Mouse (Mus musculus): ENCODE results near the gene Rtn4r. TPM values are rescaled to one million over a fixed set of nuclear protein-coding genes. Genes with fewer than 3 reads are reported as not detected.
A peak's percentile ranks its signal among the peaks of the same experiment; 100 is the strongest.

The Rtn4r gene
- total and polyA plus RNA-seq, 3 experiments = 0.04 TPM; not detected in 2

DNA sequence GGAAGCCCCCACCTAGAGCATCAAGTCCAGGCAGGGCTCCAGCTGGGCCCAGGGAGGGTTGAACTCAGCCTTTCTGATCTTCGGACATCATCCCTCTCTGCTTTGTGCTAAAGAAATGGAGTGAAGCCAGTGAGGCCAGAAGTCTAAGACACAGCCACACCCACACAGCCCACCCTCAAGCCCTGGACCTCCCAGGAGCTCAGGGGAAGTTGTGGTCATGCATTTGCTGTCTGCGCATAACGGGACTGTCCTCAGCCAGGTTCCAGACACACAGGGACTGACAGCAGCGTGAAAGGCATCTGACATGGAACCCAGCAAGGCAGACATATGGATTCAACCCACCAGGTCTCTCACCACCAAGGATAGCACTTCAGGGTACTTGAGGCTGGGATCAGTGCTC lies 11.0 kb upstream of the Rtn4r start:
- H3K27me3 ChIP-seq (ENCODE audit: control insufficient read depth in 1 of 2, insufficient read depth in 2 of 2, low read length in 2 of 2) = peaks cover 0 to 3% of the 10 kb centered on the region in 2 experiments; a peak in 1 of 4 replicates

DNA sequence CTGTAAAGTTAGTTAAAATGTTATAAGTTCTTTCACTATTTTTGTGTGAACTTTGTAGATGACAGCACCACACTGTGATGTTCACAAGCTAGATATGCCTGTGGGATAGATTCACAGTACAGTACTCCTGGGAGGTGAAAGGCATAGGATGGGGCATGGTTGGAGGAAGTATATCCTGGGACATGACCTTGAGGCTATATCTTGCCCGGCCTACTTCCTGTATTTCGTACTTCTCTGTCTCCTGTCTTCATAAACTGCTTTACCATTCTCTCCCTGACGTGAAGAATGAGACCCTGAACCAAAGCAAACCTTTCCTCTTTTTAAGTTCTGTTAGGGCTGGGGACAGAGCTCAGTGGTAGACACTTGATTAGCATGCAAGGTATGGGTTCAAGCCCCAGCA lies 9.2 kb upstream of the Rtn4r start:
- no peaks in the 10 kb centered on the region for H3K79me2 ChIP-seq (ENCODE audit: control insufficient read depth, insufficient read depth, low read length, poor library complexity)
- 0 out of 4 replicates have a peak, but pooled peaks cover 0 to 6% of the 10 kb centered on the region in 2 experiments for H3K4me1 ChIP-seq (ENCODE audit: control insufficient read depth in 1 of 2, insufficient read depth in 2 of 2, low read length in 2 of 2)
- H3K9ac ChIP-seq (ENCODE audit: control insufficient read depth, low read depth, low read length, poor library complexity, severe bottlenecking) = no peak overlapping the region
- no peak overlapping the region for H3K27ac ChIP-seq (ENCODE audit: control insufficient read depth, low read depth, low read length)
- H3K36me3 ChIP-seq (ENCODE audit: control insufficient read depth in 1 of 2, insufficient read depth in 2 of 2, low read length in 2 of 2) = no peaks in the 10 kb centered on the region; a peak in 1 of 4 replicates
- no peaks in the 10 kb centered on the region for H3K9me3 ChIP-seq (replicated peaks; ENCODE audit: insufficient read depth, low read length)
- H3K27me3 ChIP-seq (ENCODE audit: control insufficient read depth in 1 of 2, insufficient read depth in 2 of 2, low read length in 2 of 2) = peaks cover 0 to 3% of the 10 kb centered on the region in 2 experiments; a peak in 1 of 4 replicates
- DNase-seq (ENCODE audit: low read depth, low spot score) = peak; percentile 36
- no peak overlapping the region for H3K4me3 ChIP-seq (ENCODE audit: control insufficient read depth in 1 of 2, insufficient read depth in 1 of 2, low read depth in 2 of 2, low read length in 2 of 2)
- TF ChIP-seq TBP (IDR thresholded peaks at IDR 0.05; ENCODE audit: low read depth, low read length) (0 out of 2 replicates have a peak, but pooled peaks have one; percentile 15), KAT2A (conservative IDR thresholded peaks at IDR 0.05; ENCODE audit: low read depth, low read length) (no peak), HCFC1 (IDR thresholded peaks at IDR 0.05; ENCODE audit: low read depth, low read length) (peak; percentile 42; the same call in 1 of the 2 replicates)

More for the DNA sequence above, 11.0 kb upstream of the Rtn4r start:
- DNase-seq (ENCODE audit: low read depth, low spot score) = no peak
- Histone ChIP-seq H3K36me3 (ENCODE audit: control insufficient read depth in 1 of 2, insufficient read depth in 2 of 2, low read length in 2 of 2) (no peaks in the 10 kb centered on the region; a peak in 1 of 4 replicates), H3K79me2 (ENCODE audit: control insufficient read depth, insufficient read depth, low read length, poor library complexity) (no peaks in the 10 kb centered on the region), H3K9ac (ENCODE audit: control insufficient read depth, low read depth, low read length, poor library complexity, severe bottlenecking) (no peak overlapping the region), H3K27ac (ENCODE audit: control insufficient read depth, low read depth, low read length) (no peak overlapping the region), H3K4me1 (ENCODE audit: control insufficient read depth in 1 of 2, insufficient read depth in 2 of 2, low read length in 2 of 2) (peaks cover 0 to 6% of the 10 kb centered on the region in 2 experiments; a peak in 1 of 4 replicates), H3K4me3 (ENCODE audit: control insufficient read depth in 1 of 2, insufficient read depth in 1 of 2, low read depth in 2 of 2, low read length in 2 of 2) (no peak overlapping the region), H3K9me3 (replicated peaks; ENCODE audit: insufficient read depth, low read length) (no peaks in the 10 kb centered on the region)
- TF ChIP-seq USF2 (IDR thresholded peaks at IDR 0.05; ENCODE audit: borderline replicate concordance in 1 of 2, insufficient read depth in 1 of 2, low read depth in 1 of 2, low read length in 2 of 2) (no peak), GATA1 (IDR thresholded peaks at IDR 0.05; ENCODE audit: low read depth, low read length) (no peak)

- Histone ChIP-seq H3K36me3 (ENCODE audit: control insufficient read depth in 1 of 2, insufficient read depth in 2 of 2, low read length in 2 of 2) (no peaks in the 10 kb centered on the region; a peak in 1 of 4 replicates), H3K4me1 (ENCODE audit: control insufficient read depth in 1 of 2, insufficient read depth in 2 of 2, low read length in 2 of 2) (0 out of 4 replicates have a peak, but pooled peaks cover 0 to 6% of the 10 kb centered on the region in 2 experiments), H3K9ac (ENCODE audit: control insufficient read depth, low read depth, low read length, poor library complexity, severe bottlenecking) (no peak overlapping the region), H3K4me3 (ENCODE audit: control insufficient read depth in 1 of 2, insufficient read depth in 1 of 2, low read depth in 2 of 2, low read length in 2 of 2) (no peak overlapping the region), H3K27me3 (ENCODE audit: control insufficient read depth in 1 of 2, insufficient read depth in 2 of 2, low read length in 2 of 2) (peaks cover 0 to 3% of the 10 kb centered on the region in 2 experiments; a peak in 1 of 4 replicates), H3K27ac (ENCODE audit: control insufficient read depth, low read depth, low read length) (no peak overlapping the region), H3K9me3 (replicated peaks; ENCODE audit: insufficient read depth, low read length) (no peaks in the 10 kb centered on the region), H3K79me2 (ENCODE audit: control insufficient read depth, insufficient read depth, low read length, poor library complexity) (no peaks in the 10 kb centered on the region)
- peak; percentile 77 for DNase-seq (ENCODE audit: low read depth, low spot score)
- TF ChIP-seq GABPA (IDR thresholded peaks at IDR 0.05; ENCODE audit: low read depth, low read length) (no peak), RAD21 (IDR thresholded peaks at IDR 0.05; ENCODE audit: low read depth, low read length) (peak; percentile 55), SMC3 (IDR thresholded peaks at IDR 0.05; ENCODE audit: low read depth, low read length) (peak; percentile 96), NRF1 (IDR thresholded peaks at IDR 0.05; ENCODE audit: insufficient read depth, low read depth, low read length, poor library complexity, severe bottlenecking) (no peak), POLR2AphosphoS2 (IDR thresholded peaks at IDR 0.05; ENCODE audit: low read length) (no peak), ZMIZ1 (IDR thresholded peaks at IDR 0.05; ENCODE audit: low read depth, low read length) (no peak), USF2 (IDR thresholded peaks at IDR 0.05; ENCODE audit: borderline replicate concordance in 1 of 2, insufficient read depth in 1 of 2, low read depth in 1 of 2, low read length in 2 of 2) (no peak), ZC3H11A (IDR thresholded peaks at IDR 0.05; ENCODE audit: low read depth, low read length) (peak; percentile 55), RCOR1 (IDR thresholded peaks at IDR 0.05; ENCODE audit: low read depth, low read length) (peak; percentile 15; the same call in 1 of the 2 replicates), MAZ (IDR thresholded peaks at IDR 0.05; ENCODE audit: low read depth, low read length) (peak; percentile 97), CTCF (IDR thresholded peaks at IDR 0.05 in 2 of 3, conservative IDR thresholded peaks at IDR 0.05 in 1 of 3; ENCODE audit: control insufficient read depth in 1 of 3, insufficient read depth in 1 of 3, low read depth in 2 of 3, low read length in 3 of 3, poor library complexity in 1 of 3, severe bottlenecking in 1 of 3) (peak; percentile 67 to 90 (median 84))
These were observed 8.3 kb upstream of the Rtn4r start for GRCm38 (mm10) chr16:18119031-18119730.
